Mouse (Mus musculus) MEL (cell line): ENCODE measurements at regions not wholly inside any gene's neighbourhood (a gene's known extent, or its start where the extent isn't known, plus 50 kb on each side); places are given as distances from the start of the nearest gene placed in this dataset.

Experiments used
- DNase-seq: peaks from one replicate; pipeline ENCODE4 v3.0.0; 2011; ENCODE audit warnings: low read depth, low spot score
- H3K27ac ChIP-seq: 2 replicates; pipeline ENCODE4 v1.5.1; 2012; ENCODE audit warnings: low read depth, mild to moderate bottlenecking, control low read depth, low read length, moderate library complexity; ENCODE audit not compliant: control insufficient read depth
- H3K27me3 ChIP-seq, 2 experiments: fragments of 150-350 bp in 1 of 2; sonication (generic) in 1 of 2; 2 replicates each; pipeline ENCODE4 v1.6.1; 2012; ENCODE audit warnings: low read length in 2 of 2, mild to moderate bottlenecking in 2 of 2, improper control_type of control experiment in 1 of 2, moderate library complexity in 1 of 2; ENCODE audit not compliant: insufficient read depth in 2 of 2, control insufficient read depth in 1 of 2
- H3K36me3 ChIP-seq, 2 experiments: 2 replicates each; pipeline ENCODE4 v1.6.1; 2012 to 2014; ENCODE audit warnings: low read length in 2 of 2, improper control_type of control experiment in 1 of 2, inconsistent platforms in 1 of 2, mild to moderate bottlenecking in 1 of 2; ENCODE audit not compliant: insufficient read depth in 2 of 2, control insufficient read depth in 1 of 2
- H3K4me1 ChIP-seq, 2 experiments: fragments of 150-350 bp in 1 of 2; sonication (generic) in 1 of 2; 2 replicates each; pipeline ENCODE4 v1.6.1; 2012; ENCODE audit warnings: low read length in 2 of 2, improper control_type of control experiment in 1 of 2, mild to moderate bottlenecking in 1 of 2; ENCODE audit not compliant: insufficient read depth in 2 of 2, control insufficient read depth in 1 of 2
- H3K4me3 ChIP-seq, 2 experiments: fragments of 150-350 bp in 1 of 2; sonication (generic) in 1 of 2; 2 replicates each; pipeline ENCODE4 v1.5.1; 2012; ENCODE audit warnings: low read depth in 2 of 2, low read length in 2 of 2, mild to moderate bottlenecking in 2 of 2, moderate library complexity in 2 of 2, control low read depth in 1 of 2, improper control_type of control experiment in 1 of 2; ENCODE audit not compliant: control insufficient read depth in 1 of 2, insufficient read depth in 1 of 2
- H3K79me2 ChIP-seq: 2 replicates; pipeline ENCODE4 v1.6.1; 2012; ENCODE audit warnings: mild to moderate bottlenecking, low read length, moderate library complexity; ENCODE audit not compliant: control insufficient read depth, poor library complexity, insufficient read depth
- H3K9ac ChIP-seq: 2 replicates; pipeline ENCODE4 v1.6.1; 2012; ENCODE audit warnings: low read depth, mild to moderate bottlenecking, control low read depth, low read length, moderate library complexity; ENCODE audit not compliant: control insufficient read depth, poor library complexity, severe bottlenecking
- H3K9me3 ChIP-seq: fragments of 150-350 bp; sonication (generic); replicated peaks from 2 replicates; pipeline ENCODE4 v1.6.1; 2012; ENCODE audit warnings: mild to moderate bottlenecking, low read length, improper control_type of control experiment, moderate library complexity; ENCODE audit not compliant: insufficient read depth
- CTCF ChIP-seq, 3 experiments: IDR thresholded peaks in 2 of 3; conservative IDR thresholded peaks in 1 of 3; 2 replicates each; pipeline ENCODE4 v1.5.1; 2011 to 2012; ENCODE audit warnings: low read length in 3 of 3, low read depth in 2 of 3, mild to moderate bottlenecking in 2 of 3, improper control_type of control experiment in 1 of 3, inconsistent platforms in 1 of 3, mixed read lengths in 1 of 3, moderate library complexity in 1 of 3; ENCODE audit not compliant: control insufficient read depth in 1 of 3, insufficient read depth in 1 of 3, poor library complexity in 1 of 3, severe bottlenecking in 1 of 3
- E2F4 ChIP-seq: IDR thresholded peaks from 2 replicates; pipeline ENCODE4 v1.6.1; 2011; ENCODE audit warnings: low read depth, low read length, improper control_type of control experiment, borderline replicate concordance
- ETS1 ChIP-seq: IDR thresholded peaks from 2 replicates; pipeline ENCODE4 v1.6.1; 2012; ENCODE audit warnings: low read depth, mild to moderate bottlenecking, inconsistent platforms, low read length, improper control_type of control experiment, moderate library complexity
- GABPA ChIP-seq: IDR thresholded peaks from 2 replicates; pipeline ENCODE4 v1.6.1; 2012; ENCODE audit warnings: low read depth, mild to moderate bottlenecking, inconsistent platforms, low read length, improper control_type of control experiment, moderate library complexity
- GATA1 ChIP-seq: IDR thresholded peaks from 2 replicates; pipeline ENCODE4 v1.6.1; 2011; ENCODE audit warnings: low read depth, low read length, improper control_type of control experiment
- JUND ChIP-seq: IDR thresholded peaks from 2 replicates; pipeline ENCODE4 v1.6.1; 2011; ENCODE audit warnings: low read depth, mild to moderate bottlenecking, improper control_type of control experiment, low read length
- KAT2A ChIP-seq: conservative IDR thresholded peaks from 2 replicates; pipeline ENCODE4 v1.6.1; 2012; ENCODE audit warnings: low read depth, low read length, improper control_type of control experiment, inconsistent platforms
- MAFK ChIP-seq: IDR thresholded peaks from 2 replicates; pipeline ENCODE4 v1.6.1; 2011; ENCODE audit warnings: low read depth, mild to moderate bottlenecking, low read length, improper control_type of control experiment, borderline replicate concordance
- MAZ ChIP-seq: IDR thresholded peaks from 2 replicates; pipeline ENCODE4 v1.6.1; 2012; ENCODE audit warnings: low read depth, mild to moderate bottlenecking, inconsistent platforms, low read length, improper control_type of control experiment
- MEF2A ChIP-seq: IDR thresholded peaks from 2 replicates; pipeline ENCODE4 v1.6.1; 2014; ENCODE audit warnings: low read depth, mild to moderate bottlenecking, inconsistent platforms, low read length, improper control_type of control experiment; ENCODE audit not compliant: poor library complexity, insufficient replicate concordance, severe bottlenecking; ENCODE audit errors: extremely low read depth
- MXI1 ChIP-seq: IDR thresholded peaks from 2 replicates; pipeline ENCODE4 v1.6.1; 2011; ENCODE audit warnings: mild to moderate bottlenecking, low read depth, low read length, improper control_type of control experiment
- MYB ChIP-seq: IDR thresholded peaks from 2 replicates; pipeline ENCODE4 v1.6.1; 2011; ENCODE audit warnings: mild to moderate bottlenecking, low read depth, low read length, improper control_type of control experiment
- NELFE ChIP-seq: IDR thresholded peaks from 2 replicates; pipeline ENCODE4 v1.6.1; 2011; ENCODE audit warnings: low read depth, low read length, improper control_type of control experiment
- POLR2AphosphoS2 ChIP-seq: IDR thresholded peaks from 2 replicates; pipeline ENCODE4 v1.6.1; 2011; ENCODE audit warnings: low read length, improper control_type of control experiment
- POLR2AphosphoS5 ChIP-seq: IDR thresholded peaks from 2 replicates; pipeline ENCODE4 v1.6.1; 2012; ENCODE audit warnings: low read depth, borderline replicate concordance, mild to moderate bottlenecking, inconsistent platforms, low read length, moderate library complexity, mixed read lengths
- RAD21 ChIP-seq: IDR thresholded peaks from 2 replicates; pipeline ENCODE4 v1.6.1; 2011; ENCODE audit warnings: mild to moderate bottlenecking, low read depth, low read length, improper control_type of control experiment
- SMC3 ChIP-seq: IDR thresholded peaks from 2 replicates; pipeline ENCODE4 v1.6.1; 2011; ENCODE audit warnings: low read depth, low read length, improper control_type of control experiment
- TAL1 ChIP-seq: IDR thresholded peaks from 2 replicates; pipeline ENCODE4 v1.6.1; 2012; ENCODE audit warnings: mild to moderate bottlenecking, inconsistent platforms, low read length, moderate library complexity, mixed read lengths
- TBP ChIP-seq: IDR thresholded peaks from 2 replicates; pipeline ENCODE4 v1.8.0; 2011; ENCODE audit warnings: low read depth, low read length, improper control_type of control experiment
- UBTF ChIP-seq: IDR thresholded peaks from 2 replicates; pipeline ENCODE4 v1.6.1; 2012; ENCODE audit warnings: low read depth, mild to moderate bottlenecking, inconsistent platforms, low read length, improper control_type of control experiment, moderate library complexity, borderline replicate concordance; ENCODE audit not compliant: insufficient read depth
- USF2 ChIP-seq, 2 experiments: IDR thresholded peaks; 2 replicates each; pipeline ENCODE4 v1.6.1; 2011 to 2012; ENCODE audit warnings: improper control_type of control experiment in 2 of 2, low read length in 2 of 2, borderline replicate concordance in 1 of 2, inconsistent platforms in 1 of 2, low read depth in 1 of 2, mild to moderate bottlenecking in 1 of 2; ENCODE audit not compliant: insufficient read depth in 1 of 2
- ZC3H11A ChIP-seq: IDR thresholded peaks from 2 replicates; pipeline ENCODE4 v1.6.1; 2012; ENCODE audit warnings: low read depth, mild to moderate bottlenecking, inconsistent platforms, low read length, improper control_type of control experiment
- ZKSCAN1 ChIP-seq: IDR thresholded peaks from 2 replicates; pipeline ENCODE4 v1.6.1; 2012; ENCODE audit warnings: low read depth, mild to moderate bottlenecking, inconsistent platforms, low read length, improper control_type of control experiment, moderate library complexity

DNA sequence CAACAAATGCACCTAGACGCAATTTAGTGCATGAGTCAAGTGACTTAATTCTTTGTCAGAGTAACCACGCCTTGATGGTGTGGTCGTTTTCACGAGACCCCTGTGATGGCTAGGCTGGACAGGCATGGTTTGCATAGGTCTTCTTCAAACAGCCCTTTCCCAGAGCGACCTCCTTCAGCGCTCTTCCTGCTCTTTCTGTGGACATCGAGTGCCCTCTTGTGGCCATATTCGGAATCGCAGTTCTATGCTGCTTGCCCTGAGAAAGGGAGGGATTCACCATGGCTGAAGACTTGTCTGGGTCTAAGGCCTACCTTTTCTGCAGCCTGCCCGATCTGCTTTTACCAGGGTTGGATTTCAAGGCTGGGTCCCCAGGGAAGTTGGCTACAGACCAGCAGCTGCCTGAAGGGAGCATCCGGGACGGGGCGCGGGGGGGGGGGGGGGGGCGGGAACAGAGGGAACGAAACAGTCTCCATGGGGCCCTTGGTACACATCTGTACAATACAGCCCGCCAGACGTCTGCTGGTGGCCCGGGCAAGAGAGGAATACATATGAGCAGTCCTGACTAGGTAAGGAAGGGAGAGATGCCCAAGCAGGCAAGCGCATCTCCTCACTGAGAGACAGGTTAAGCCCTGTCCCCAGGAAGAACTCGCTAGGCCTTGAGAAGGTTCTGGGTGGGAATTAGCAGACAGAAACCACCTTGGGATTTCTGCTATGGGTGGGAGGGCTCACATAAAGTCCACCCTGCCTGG, 415.6 kb downstream of the Zfp536 start:
- no peaks in the 10 kb centered on the region for H3K36me3 ChIP-seq
- DNase-seq = peak; percentile 66
- no peaks in the 10 kb centered on the region for H3K4me1 ChIP-seq
- H3K4me3 ChIP-seq = no peak overlapping the region
- no peaks in the 10 kb centered on the region for H3K79me2 ChIP-seq
- H3K9me3 ChIP-seq = no peaks in the 10 kb centered on the region
- H3K9ac ChIP-seq = no peak overlapping the region
- no peak overlapping the region for H3K27ac ChIP-seq
- H3K27me3 ChIP-seq = no peaks in the 10 kb centered on the region
- TF ChIP-seq RAD21 (peak; percentile 76), ZC3H11A (peak; percentile 39; the same call in 1 of the 2 replicates), SMC3 (peak; percentile 59), POLR2AphosphoS2 (no peak), CTCF (IDR thresholded peaks at IDR 0.05 in 2 of 3, conservative IDR thresholded peaks at IDR 0.05 in 1 of 3; ENCODE audit: control insufficient read depth in 1 of 3, insufficient read depth in 1 of 3, low read depth in 2 of 3, low read length in 3 of 3, poor library complexity in 1 of 3, severe bottlenecking in 1 of 3) (peak; percentile 79 to 89 (median 83))

DNA sequence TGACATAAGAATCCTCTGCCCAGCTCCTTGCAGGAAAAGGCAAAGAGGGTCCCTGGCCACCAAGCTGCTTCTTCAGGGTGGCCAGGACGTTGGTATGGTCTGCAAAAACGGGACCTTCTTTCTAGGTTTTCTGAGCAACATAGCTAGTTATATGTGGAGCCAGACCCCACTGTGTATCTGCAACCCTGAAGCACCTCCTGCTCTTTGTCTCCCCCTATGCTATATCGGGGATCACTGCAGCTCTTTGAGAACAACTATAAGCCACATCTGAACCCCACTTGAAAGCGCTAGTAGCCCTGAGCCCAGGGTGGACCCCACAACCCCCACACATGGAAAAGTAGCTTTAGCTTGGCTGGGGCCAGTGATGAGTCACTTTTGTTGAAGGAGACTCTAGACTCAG, 414.9 kb downstream of the Zfp536 start:
- Histone ChIP-seq H3K4me3 (no peak overlapping the region), H3K27ac (no peak overlapping the region), H3K36me3 (no peaks in the 10 kb centered on the region), H3K79me2 (no peaks in the 10 kb centered on the region), H3K9ac (no peak overlapping the region), H3K9me3 (no peaks in the 10 kb centered on the region), H3K27me3 (no peaks in the 10 kb centered on the region), H3K4me1 (no peaks in the 10 kb centered on the region)
- TF ChIP-seq TBP (no peak), GATA1 (no peak), MAFK (no peak), CTCF (IDR thresholded peaks at IDR 0.05 in 2 of 3, conservative IDR thresholded peaks at IDR 0.05 in 1 of 3; ENCODE audit: control insufficient read depth in 1 of 3, insufficient read depth in 1 of 3, low read depth in 2 of 3, low read length in 3 of 3, poor library complexity in 1 of 3, severe bottlenecking in 1 of 3) (peak in 2 of 3 experiments; percentile 4 to 19; a peak in 2 of 6 replicates), USF2 (IDR thresholded peaks at IDR 0.05; ENCODE audit: borderline replicate concordance in 1 of 2, insufficient read depth in 1 of 2, low read depth in 1 of 2, low read length in 2 of 2) (no peak), JUND (no peak)
- no peak for DNase-seq

DNA sequence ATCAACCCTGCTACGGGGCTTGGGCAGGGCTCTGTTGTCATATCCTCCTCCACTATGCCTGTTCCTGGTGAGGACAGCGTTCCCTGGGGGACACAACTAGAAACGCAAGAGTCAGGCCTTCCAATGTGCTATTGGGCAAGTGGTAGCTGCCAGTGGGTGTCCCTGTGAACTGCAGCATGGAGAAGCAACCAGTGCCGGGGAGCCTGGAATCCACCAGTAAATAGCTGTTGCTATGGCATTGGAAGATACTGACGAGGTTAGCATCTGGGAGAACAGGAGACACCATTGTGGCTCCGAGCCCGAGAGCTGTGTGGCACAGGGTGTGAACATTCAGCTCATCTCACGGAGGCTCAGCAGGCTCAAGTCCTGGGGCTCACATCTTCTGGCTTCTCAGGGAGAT, 414.0 kb downstream of the Zfp536 start:
- no peaks in the 10 kb centered on the region for H3K79me2 ChIP-seq
- DNase-seq = no peak
- no peaks in the 10 kb centered on the region for H3K9me3 ChIP-seq
- H3K4me3 ChIP-seq = no peak overlapping the region
- no peak overlapping the region for H3K27ac ChIP-seq
- H3K4me1 ChIP-seq = no peaks in the 10 kb centered on the region
- no peak overlapping the region for H3K9ac ChIP-seq
- no peaks in the 10 kb centered on the region for H3K36me3 ChIP-seq
- no peak for TF ChIP-seq MAFK
- TF ChIP-seq USF2 (IDR thresholded peaks at IDR 0.05; ENCODE audit: borderline replicate concordance in 1 of 2, insufficient read depth in 1 of 2, low read depth in 1 of 2, low read length in 2 of 2) = no peak
- no peak for TF ChIP-seq MYB
- no peak for TF ChIP-seq ETS1
- TF ChIP-seq POLR2AphosphoS5 = no peak
- TF ChIP-seq MEF2A = no peak
- TF ChIP-seq MAZ = no peak
- no peak for TF ChIP-seq KAT2A
- TF ChIP-seq ZKSCAN1 = no peak
- TF ChIP-seq GABPA = no peak
- TF ChIP-seq POLR2AphosphoS2 = no peak
- TF ChIP-seq SMC3 = no peak
- no peak for TF ChIP-seq UBTF
- TF ChIP-seq TAL1 = no peak
- TF ChIP-seq RAD21 = no peak
- no peak for TF ChIP-seq NELFE
- TF ChIP-seq MXI1 = no peak
- TF ChIP-seq E2F4 = no peak
- no peaks in the 10 kb centered on the region for H3K27me3 ChIP-seq
